Mouse (Mus musculus): ENCODE data around the gene Klc3. TPM values are rescaled to one million over a fixed set of nuclear protein-coding genes. Genes with fewer than 3 reads are reported as not detected.

Gene Klc3
- polyA plus RNA-seq, 1 experiment, result 33.3 TPM

DNA sequence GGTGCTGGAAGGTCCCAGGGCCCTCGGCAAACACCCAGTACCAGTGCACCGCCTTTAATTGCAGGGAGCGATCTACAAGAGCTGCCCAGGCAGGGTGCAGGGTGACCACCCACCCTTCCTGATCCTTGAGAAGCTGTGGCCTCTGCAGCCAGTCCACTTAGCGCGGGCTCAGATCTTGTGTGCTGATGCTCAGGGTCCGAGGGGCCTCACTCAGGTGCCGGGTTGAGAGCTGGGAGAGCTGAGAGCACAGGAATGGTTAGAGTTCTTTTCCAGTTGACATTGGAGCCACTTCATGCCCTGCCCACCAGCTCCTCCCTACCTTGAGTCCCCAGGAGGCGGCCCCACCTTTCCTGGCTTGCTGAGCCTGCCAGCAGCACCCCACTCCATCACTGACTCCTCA lies 9.4 kb downstream of the Klc3 start:
- Histone ChIP-seq H3K4me1 (ENCODE audit: control insufficient read depth, insufficient read depth, low read length) (peaks cover 5% of the 10 kb centered on the region), H3K27me3 (ENCODE audit: control insufficient read depth, insufficient read depth, low read length) (no peaks in the 10 kb centered on the region), H3K4me3 (ENCODE audit: control insufficient read depth, low read depth, low read length) (no peak overlapping the region), H3K27ac (ENCODE audit: control insufficient read depth, insufficient read depth, low read depth, low read length) (no peak overlapping the region), H3K36me3 (ENCODE audit: control insufficient read depth, insufficient read depth, low read length) (peaks cover 4% of the 10 kb centered on the region; the same call in 1 of the 2 replicates)
- no peak for TF ChIP-seq POLR2A (IDR thresholded peaks at IDR 0.05; ENCODE audit: control insufficient read depth, low read depth, low read length)
- TF ChIP-seq CTCF (IDR thresholded peaks at IDR 0.05; ENCODE audit: control insufficient read depth, insufficient read depth, insufficient replicate concordance, low read depth, low read length), result no peak

DNA sequence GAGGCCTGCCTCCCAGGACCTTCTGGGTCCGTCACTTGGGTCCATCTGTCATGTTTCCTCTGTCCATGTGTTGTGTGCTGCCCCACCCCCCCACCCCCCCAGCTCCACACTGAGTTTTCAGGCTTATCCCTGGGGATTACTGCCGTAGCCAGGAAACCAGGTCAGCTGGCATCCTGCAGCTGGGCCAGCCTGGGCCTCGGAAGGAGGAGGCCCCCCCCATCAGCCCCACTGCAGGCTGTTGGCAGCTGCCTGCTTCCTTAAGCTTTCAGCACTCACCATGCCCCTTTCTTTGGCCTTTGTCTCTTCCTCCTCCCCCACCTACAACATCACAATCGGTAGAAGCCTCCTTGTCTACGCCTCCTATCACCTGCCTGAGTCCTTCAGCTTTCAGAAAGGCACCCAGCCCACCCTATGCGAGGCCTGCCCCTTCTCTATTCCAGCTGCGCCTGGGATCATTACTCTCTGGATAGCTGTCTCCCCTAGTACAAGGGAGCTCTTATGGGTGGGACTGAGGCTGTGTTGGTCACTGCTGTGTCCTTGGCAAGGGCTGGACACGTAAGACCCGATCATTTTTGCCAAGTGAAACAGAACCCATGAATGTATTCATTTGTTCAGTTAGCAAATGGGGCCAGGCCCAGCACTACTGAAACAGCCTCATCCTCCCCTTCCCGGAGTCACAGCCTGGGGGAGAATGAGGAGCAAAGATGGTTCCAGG lies 15.0 kb downstream of the Klc3 start:
- Histone ChIP-seq H3K4me1 (ENCODE audit: control insufficient read depth, insufficient read depth, low read length) (no peaks in the 10 kb centered on the region), H3K4me3 (ENCODE audit: control insufficient read depth, low read depth, low read length) (no peak overlapping the region), H3K27ac (ENCODE audit: control insufficient read depth, insufficient read depth, low read depth, low read length) (no peak overlapping the region), H3K27me3 (ENCODE audit: control insufficient read depth, insufficient read depth, low read length) (no peaks in the 10 kb centered on the region), H3K36me3 (ENCODE audit: control insufficient read depth, insufficient read depth, low read length) (peaks cover 5% of the 10 kb centered on the region)
- no peak for TF ChIP-seq POLR2A (IDR thresholded peaks at IDR 0.05; ENCODE audit: control insufficient read depth, low read depth, low read length)

DNA sequence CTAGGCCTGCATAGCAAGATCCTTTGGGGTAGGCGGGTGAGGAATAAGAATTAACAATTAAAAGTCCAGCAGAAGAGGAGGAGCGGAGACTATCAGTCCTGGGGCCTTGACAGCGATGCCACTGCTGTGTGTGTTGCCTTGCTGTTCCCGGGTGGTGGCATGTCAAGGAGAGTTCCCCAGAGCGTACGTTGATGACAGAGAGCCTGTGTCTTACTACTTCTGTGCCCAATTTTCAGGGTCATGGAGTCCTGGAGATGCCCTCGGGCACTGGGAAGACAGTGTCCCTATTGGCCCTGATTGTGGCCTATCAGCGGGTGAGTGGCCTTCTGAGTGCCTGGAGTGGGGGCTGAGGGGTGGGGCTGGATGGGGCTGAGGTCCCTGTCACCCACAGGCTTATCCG lies 20.2 kb downstream of the Klc3 start:
- Histone ChIP-seq H3K4me1 (ENCODE audit: control insufficient read depth, insufficient read depth, low read length) (peaks cover 3% of the 10 kb centered on the region), H3K27ac (ENCODE audit: control insufficient read depth, insufficient read depth, low read depth, low read length) (no peak overlapping the region), H3K27me3 (ENCODE audit: control insufficient read depth, insufficient read depth, low read length) (no peaks in the 10 kb centered on the region), H3K4me3 (ENCODE audit: control insufficient read depth, low read depth, low read length) (no peak overlapping the region), H3K36me3 (ENCODE audit: control insufficient read depth, insufficient read depth, low read length) (peaks cover 2% of the 10 kb centered on the region)
- TF ChIP-seq POLR2A (IDR thresholded peaks at IDR 0.05; ENCODE audit: control insufficient read depth, low read depth, low read length) (no peak; the same call in 1 of the 2 replicates), CTCF (IDR thresholded peaks at IDR 0.05; ENCODE audit: control insufficient read depth, insufficient read depth, insufficient replicate concordance, low read depth, low read length) (no peak)

- peak; percentile 15; the same call in 1 of the 2 replicates for TF ChIP-seq CTCF (IDR thresholded peaks at IDR 0.05; ENCODE audit: control insufficient read depth, insufficient read depth, insufficient replicate concordance, low read depth, low read length)
- no peak for TF ChIP-seq POLR2A (IDR thresholded peaks at IDR 0.05; ENCODE audit: control insufficient read depth, low read depth, low read length)
- H3K4me3 ChIP-seq (ENCODE audit: control insufficient read depth, low read depth, low read length), result peak overlapping the region; percentile 96
- H3K27ac ChIP-seq (ENCODE audit: control insufficient read depth, insufficient read depth, low read depth, low read length), result peak overlapping the region; percentile 81
- H3K4me1 ChIP-seq (ENCODE audit: control insufficient read depth, insufficient read depth, low read length), result peaks cover 3% of the 10 kb centered on the region
- H3K36me3 ChIP-seq (ENCODE audit: control insufficient read depth, insufficient read depth, low read length), result peaks cover 2% of the 10 kb centered on the region
- no peaks in the 10 kb centered on the region for H3K27me3 ChIP-seq (ENCODE audit: control insufficient read depth, insufficient read depth, low read length)
Observed at GRCm38 (mm10) chr7:19382166-19382541, 21.8 kb downstream of the Klc3 start.

- H3K4me3 ChIP-seq (ENCODE audit: control insufficient read depth, low read depth, low read length), result peak within 1 kb of the TSS; percentile 96
- peak within 1 kb of the TSS; percentile 81 for H3K27ac ChIP-seq (ENCODE audit: control insufficient read depth, insufficient read depth, low read depth, low read length)
- no peak for TF ChIP-seq CTCF (IDR thresholded peaks at IDR 0.05; ENCODE audit: control insufficient read depth, insufficient read depth, insufficient replicate concordance, low read depth, low read length)
- TF ChIP-seq POLR2A (IDR thresholded peaks at IDR 0.05; ENCODE audit: control insufficient read depth, low read depth, low read length), result peak; percentile 75
- no peaks in the 10 kb centered on the region for H3K27me3 ChIP-seq (ENCODE audit: control insufficient read depth, insufficient read depth, low read length)
- peaks cover 3% of the 10 kb centered on the region for H3K4me1 ChIP-seq (ENCODE audit: control insufficient read depth, insufficient read depth, low read length)
- peaks cover 2% of the 10 kb centered on the region for H3K36me3 ChIP-seq (ENCODE audit: control insufficient read depth, insufficient read depth, low read length)
Observed at GRCm38 (mm10) chr7:19381377-19382165, 22.3 kb downstream of the Klc3 start, which contains the start of gene Ercc2. Gene Ercc2 (plus strand): TSS chr7:19382010.

DNA sequence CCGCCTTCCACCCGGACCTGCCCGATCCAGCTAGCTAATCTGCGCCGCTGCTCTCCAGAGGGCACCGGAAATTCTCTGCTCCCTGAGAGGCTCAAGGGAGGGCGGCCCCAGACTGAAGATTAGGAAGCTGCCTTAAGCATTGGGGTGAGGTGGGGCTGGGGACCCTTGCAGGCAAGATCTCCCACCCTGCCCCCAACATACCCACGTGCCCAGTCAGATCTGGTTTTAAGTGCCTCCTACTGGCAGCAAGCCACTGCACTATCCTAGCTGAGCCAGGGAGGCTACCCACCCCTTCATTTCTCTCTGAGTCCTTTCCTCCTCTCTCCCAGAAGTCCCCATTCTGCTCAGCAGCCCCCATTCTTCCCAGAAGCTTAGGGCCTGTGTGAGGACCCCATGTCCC lies 25.9 kb downstream of the Klc3 start:
- no peak for TF ChIP-seq POLR2A (IDR thresholded peaks at IDR 0.05; ENCODE audit: control insufficient read depth, low read depth, low read length)
- TF ChIP-seq CTCF (IDR thresholded peaks at IDR 0.05; ENCODE audit: control insufficient read depth, insufficient read depth, insufficient replicate concordance, low read depth, low read length), result no peak
- Histone ChIP-seq H3K36me3 (ENCODE audit: control insufficient read depth, insufficient read depth, low read length) (no peaks in the 10 kb centered on the region; the same call in 1 of the 2 replicates), H3K27me3 (ENCODE audit: control insufficient read depth, insufficient read depth, low read length) (no peaks in the 10 kb centered on the region), H3K4me1 (ENCODE audit: control insufficient read depth, insufficient read depth, low read length) (peaks cover 5% of the 10 kb centered on the region), H3K27ac (ENCODE audit: control insufficient read depth, insufficient read depth, low read depth, low read length) (no peak overlapping the region), H3K4me3 (ENCODE audit: control insufficient read depth, low read depth, low read length) (no peak overlapping the region)

DNA sequence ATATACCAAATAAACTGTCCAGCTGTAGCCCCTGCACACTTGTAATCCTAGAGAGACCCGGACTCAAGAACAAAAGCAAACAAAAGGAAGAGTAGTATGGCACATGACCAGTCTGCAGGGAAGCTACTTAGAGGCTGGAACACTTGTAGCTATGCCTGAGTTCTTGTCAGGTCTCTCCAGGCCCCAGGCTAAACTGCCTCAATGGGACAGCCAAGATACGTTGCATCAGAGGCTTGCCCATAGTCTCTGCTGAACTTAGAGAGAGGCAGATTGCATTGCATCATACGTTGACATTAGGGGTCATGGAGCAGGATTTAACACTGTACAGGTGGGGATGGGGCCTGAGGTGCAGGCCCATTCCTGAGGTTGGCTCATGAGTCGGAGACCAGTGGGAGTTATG lies 27.9 kb downstream of the Klc3 start:
- TF ChIP-seq POLR2A (IDR thresholded peaks at IDR 0.05; ENCODE audit: control insufficient read depth, low read depth, low read length) (no peak), CTCF (IDR thresholded peaks at IDR 0.05; ENCODE audit: control insufficient read depth, insufficient read depth, insufficient replicate concordance, low read depth, low read length) (no peak)
- no peaks in the 10 kb centered on the region for H3K27me3 ChIP-seq (ENCODE audit: control insufficient read depth, insufficient read depth, low read length)
- H3K4me3 ChIP-seq (ENCODE audit: control insufficient read depth, low read depth, low read length), result no peak overlapping the region
- H3K4me1 ChIP-seq (ENCODE audit: control insufficient read depth, insufficient read depth, low read length), result peaks cover 6% of the 10 kb centered on the region
- no peaks in the 10 kb centered on the region; the same call in 1 of the 2 replicates for H3K36me3 ChIP-seq (ENCODE audit: control insufficient read depth, insufficient read depth, low read length)
- H3K27ac ChIP-seq (ENCODE audit: control insufficient read depth, insufficient read depth, low read depth, low read length), result no peak overlapping the region
